In genomic region chr3:33043896-33044798, GRCm38 (mm10) we compare ENCODE assay signal across 10 mouse cellular contexts.
DNase-seq lines count a peak whose midpoint lies in the region; ATAC-seq lines count a peak whose summit lies in the region.
"Had no signal": no experiment of that assay in that cellular context is flagged by ENCODE, and none has a peak within 500 bp of the region (broad histone marks: within the 10 kb centered on the region; RNA-seq: fewer than 3 reads in every experiment).

No protein-coding gene starts in this region.

- no peaks in the 10 kb centered on the region for H3K9me3 ChIP-seq in forebrain, embryonic 13.5 days (replicated peaks)
- H3K9me3 ChIP-seq in forebrain, embryonic 10.5 days: no peaks in the 10 kb centered on the region
- H3K9me3 ChIP-seq in megakaryocyte, embryonic 14.5 days: peaks cover 6% of the 10 kb centered on the region; the same call in 1 of the 2 replicates
- H3K9me3 ChIP-seq in forebrain, embryonic 15.5 days: no peaks in the 10 kb centered on the region
- no peaks in the 10 kb centered on the region for H3K9me3 ChIP-seq in neural tube, embryonic 14.5 days (ENCODE audit: control insufficient read depth, low read length)
- no peaks in the 10 kb centered on the region for H3K9me3 ChIP-seq in heart, embryonic 12.5 days (replicated peaks)

- H3K4me2 ChIP-seq in forebrain, embryonic 13.5 days: no peak overlapping the region
- H3K4me2 ChIP-seq in forebrain, embryonic 15.5 days (replicated peaks): no peak overlapping the region
- H3K4me2 ChIP-seq in neural tube, embryonic 14.5 days (ENCODE audit: low read depth, low read length): no peak overlapping the region
- no peak overlapping the region for H3K4me2 ChIP-seq in heart, embryonic 12.5 days

- no peaks in the 10 kb centered on the region for H3K27me3 ChIP-seq in forebrain, embryonic 13.5 days
- no peaks in the 10 kb centered on the region for H3K27me3 ChIP-seq in forebrain, embryonic 10.5 days (ENCODE audit: poor library complexity, severe bottlenecking)
- no peaks in the 10 kb centered on the region for H3K27me3 ChIP-seq in megakaryocyte, embryonic 14.5 days (replicated peaks)
- H3K27me3 ChIP-seq in forebrain, embryonic 15.5 days: no peaks in the 10 kb centered on the region
- H3K27me3 ChIP-seq in neural tube, embryonic 14.5 days (ENCODE audit: control insufficient read depth, insufficient read depth, low read length): no peaks in the 10 kb centered on the region
- no peaks in the 10 kb centered on the region for H3K27me3 ChIP-seq in heart, embryonic 12.5 days (replicated peaks)

- no peak overlapping the region for H3K4me3 ChIP-seq in forebrain, embryonic 13.5 days
- H3K4me3 ChIP-seq in forebrain, embryonic 10.5 days: no peak overlapping the region
- peak overlapping the region; percentile 62 for H3K4me3 ChIP-seq in megakaryocyte, embryonic 14.5 days (replicated peaks)
- no peak overlapping the region for H3K4me3 ChIP-seq in forebrain, embryonic 15.5 days
- H3K4me3 ChIP-seq in neural tube, embryonic 14.5 days (ENCODE audit: low read depth, low read length): no peak overlapping the region
- no peak overlapping the region for H3K4me3 ChIP-seq in heart, embryonic 12.5 days

- H3K36me3 ChIP-seq in forebrain, embryonic 13.5 days (ENCODE audit: poor library complexity, severe bottlenecking): no peaks in the 10 kb centered on the region
- H3K36me3 ChIP-seq in forebrain, embryonic 10.5 days (replicated peaks): no peaks in the 10 kb centered on the region
- H3K36me3 ChIP-seq in megakaryocyte, embryonic 14.5 days (replicated peaks; ENCODE audit: low read length): no peaks in the 10 kb centered on the region
- H3K36me3 ChIP-seq in forebrain, embryonic 15.5 days: no peaks in the 10 kb centered on the region
- H3K36me3 ChIP-seq in neural tube, embryonic 14.5 days (ENCODE audit: control insufficient read depth, insufficient read depth, low read length): no peaks in the 10 kb centered on the region
- H3K36me3 ChIP-seq in heart, embryonic 12.5 days: no peaks in the 10 kb centered on the region

- 68% methylated on average over 10 of the region's 10 CpGs for WGBS in forebrain, embryonic 13.5 days
- 78% methylated on average over 10 of the region's 10 CpGs for WGBS in forebrain, embryonic 10.5 days
- WGBS in forebrain, embryonic 15.5 days: 67% methylated on average over 10 of the region's 10 CpGs
- WGBS in neural tube, embryonic 14.5 days: 68% methylated on average over 10 of the region's 10 CpGs
- 68% methylated on average over 10 of the region's 10 CpGs for WGBS in heart, embryonic 12.5 days

- no peak overlapping the region for H3K9ac ChIP-seq in forebrain, embryonic 13.5 days
- H3K9ac ChIP-seq in forebrain, embryonic 15.5 days (replicated peaks): no peak overlapping the region
- H3K9ac ChIP-seq in neural tube, embryonic 14.5 days (replicated peaks; ENCODE audit: low read depth, low read length): no peak overlapping the region
- no peak overlapping the region for H3K9ac ChIP-seq in heart, embryonic 12.5 days

- H3K27ac ChIP-seq in forebrain, embryonic 13.5 days: no peak overlapping the region
- no peak overlapping the region for H3K27ac ChIP-seq in forebrain, embryonic 10.5 days
- no peak overlapping the region for H3K27ac ChIP-seq in forebrain, embryonic 15.5 days (replicated peaks)
- no peak overlapping the region for H3K27ac ChIP-seq in neural tube, embryonic 14.5 days (ENCODE audit: low read depth, low read length)
- H3K27ac ChIP-seq in heart, embryonic 12.5 days (ENCODE audit: poor library complexity, severe bottlenecking): no peak overlapping the region

- no peaks in the 10 kb centered on the region for H3K4me1 ChIP-seq in forebrain, embryonic 13.5 days
- no peaks in the 10 kb centered on the region for H3K4me1 ChIP-seq in forebrain, embryonic 10.5 days
- no peaks in the 10 kb centered on the region for H3K4me1 ChIP-seq in megakaryocyte, embryonic 14.5 days
- no peaks in the 10 kb centered on the region for H3K4me1 ChIP-seq in forebrain, embryonic 15.5 days
- no peaks in the 10 kb centered on the region for H3K4me1 ChIP-seq in neural tube, embryonic 14.5 days (ENCODE audit: control insufficient read depth, insufficient read depth, low read length)
- no peaks in the 10 kb centered on the region for H3K4me1 ChIP-seq in heart, embryonic 12.5 days (replicated peaks)

- ATAC-seq in forebrain, embryonic 13.5 days: peak; percentile 69
- ATAC-seq in megakaryocyte, adult 5-6 weeks (ENCODE audit: poor library complexity, severe bottlenecking): no peak
- peak; percentile 62 for ATAC-seq in forebrain, embryonic 15.5 days (replicated peaks)
- ATAC-seq in neural tube, embryonic 14.5 days (ENCODE audit: low read depth): peak; percentile 26; the same call in 1 of the 2 replicates
- ATAC-seq in heart, embryonic 12.5 days (ENCODE audit: insufficient number of reproducible peaks, low FRiP score): no peak

- DNase-seq in forebrain, embryonic 10.5 days (ENCODE audit: extremely low spot score, low spot score): no peak
- DNase-seq in urinary bladder, adult 2 months (ENCODE audit: low spot score): no peak
- DNase-seq: cerebellum, adult 9-10 months; heart, adult 11 months had no signal

Comparison
In these comparisons a context has a peak if more than half of its experiments do, and no peak if none do; other contexts are left out.
1. ATAC-seq: peak in forebrain, embryonic 13.5 days (single experiment), forebrain, embryonic 15.5 days (single experiment) and neural tube, embryonic 14.5 days (single experiment); none in megakaryocyte, adult 5-6 weeks (single experiment) and heart, embryonic 12.5 days (single experiment).